Mouse (Mus musculus) small intestine, adult 2 months (tissue): Measurements from ENCODE around the gene Hinfp. TPM values are rescaled to one million over a fixed set of nuclear protein-coding genes. Genes with fewer than 3 reads are reported as not detected.

Experiments used
- H3K27ac ChIP-seq: fragments of 200-500 bp; 2 replicates; pipeline ENCODE4 v1.5.1; 2012; ENCODE audit warnings: low read depth, low read length, control low read depth, inconsistent platforms; ENCODE audit not compliant: insufficient read depth
- H3K27me3 ChIP-seq: fragments of 200-500 bp; 2 replicates; pipeline ENCODE4 v1.6.1; 2012; ENCODE audit warnings: mild to moderate bottlenecking, moderate library complexity, low read length, inconsistent platforms; ENCODE audit not compliant: control insufficient read depth, insufficient read depth
- H3K36me3 ChIP-seq: fragments of 200-500 bp; 2 replicates; pipeline ENCODE4 v1.6.1; 2012; ENCODE audit warnings: mild to moderate bottlenecking, low read length, control low read depth, inconsistent platforms; ENCODE audit not compliant: control insufficient read depth, insufficient read depth
- H3K4me1 ChIP-seq: fragments of 200-500 bp; 2 replicates; pipeline ENCODE4 v1.6.1; 2012; ENCODE audit warnings: low read length, inconsistent platforms, mixed read lengths; ENCODE audit not compliant: control insufficient read depth, insufficient read depth, insufficient read length
- H3K4me3 ChIP-seq: fragments of 200-500 bp; 2 replicates; pipeline ENCODE4 v1.5.1; 2012; ENCODE audit warnings: low read depth, mild to moderate bottlenecking, control low read depth, inconsistent platforms, low read length, moderate library complexity
- CTCF ChIP-seq: fragments of 200-500 bp; IDR thresholded peaks from 2 replicates; pipeline ENCODE4 v1.5.1; 2012; ENCODE audit warnings: low read depth, mild to moderate bottlenecking, control low read depth, inconsistent platforms, low read length, moderate library complexity, mixed read lengths; ENCODE audit not compliant: insufficient replicate concordance, insufficient read length; ENCODE audit errors: extremely low read depth
- POLR2A ChIP-seq: fragments of 200-500 bp; IDR thresholded peaks from 2 replicates; pipeline ENCODE4 v1.6.1; 2012; ENCODE audit warnings: low read depth, mild to moderate bottlenecking, control low read depth, inconsistent platforms, low read length, moderate library complexity
- WGBS: fragments of 180-500 bp; shearing (Covaris S2); methylation state at CpG from one replicate; pipeline ENCODE4 v1.1.7; 2018; 5-methylcytosine and 5-hydroxymethylcytosine counted together
- polyA plus RNA-seq: library from polyadenylated mRNA; depleted of rRNA; stranded (reverse); fragments of >200 nt; gene quantifications from 2 replicates; pipeline ENCODE4 v1.2.3, GENCODE M21; 2012

Hinfp gene
- polyA plus RNA-seq, 1 experiment = 20.8 TPM

GRCm38 (mm10) chr9:44318076-44318825 lies 12.8 kb upstream of the Hinfp start:
- Histone ChIP-seq H3K27ac (peak overlapping the region; percentile 90), H3K4me1 (peaks cover 3% of the 10 kb centered on the region; the same call in 1 of the 2 replicates), H3K4me3 (peak overlapping the region; percentile 97), H3K27me3 (no peaks in the 10 kb centered on the region), H3K36me3 (peaks cover 43% of the 10 kb centered on the region)
- no peak for TF ChIP-seq CTCF
- peak; percentile 39 for TF ChIP-seq POLR2A
- 22% methylated on average over 5 of the region's 5 CpGs for WGBS

GRCm38 (mm10) chr9:44317452-44317851 lies 12.0 kb upstream of the Hinfp start:
- peaks cover 3% of the 10 kb centered on the region; the same call in 1 of the 2 replicates for H3K4me1 ChIP-seq
- peak overlapping the region; percentile 80 for H3K27ac ChIP-seq
- no peak for TF ChIP-seq CTCF
- TF ChIP-seq POLR2A = no peak
- WGBS = 85% methylated on average over 4 of the region's 4 CpGs
- H3K4me3 ChIP-seq = peak overlapping the region; percentile 53
- no peaks in the 10 kb centered on the region for H3K27me3 ChIP-seq
- peaks cover 51% of the 10 kb centered on the region for H3K36me3 ChIP-seq

- Histone ChIP-seq H3K27me3 (no peaks in the 10 kb centered on the region), H3K27ac (no peak overlapping the region), H3K36me3 (peaks cover 70% of the 10 kb centered on the region), H3K4me3 (no peak overlapping the region), H3K4me1 (peaks cover 3% of the 10 kb centered on the region; the same call in 1 of the 2 replicates)
- WGBS = 94% methylated on average over 18 of the region's 18 CpGs
- TF ChIP-seq POLR2A (no peak), CTCF (no peak)
Observed at GRCm38 (mm10) chr9:44314910-44315309, 9.4 kb upstream of the Hinfp start.

GRCm38 (mm10) chr9:44314257-44314547 lies 8.7 kb upstream of the Hinfp start:
- WGBS = 76% methylated on average over 4 of the region's 4 CpGs
- Histone ChIP-seq H3K36me3 (peaks cover 76% of the 10 kb centered on the region), H3K4me3 (no peak overlapping the region)

GRCm38 (mm10) chr9:44313476-44314256 lies 8.2 kb upstream of the Hinfp start:
- Histone ChIP-seq H3K36me3 (peaks cover 76% of the 10 kb centered on the region), H3K27me3 (no peaks in the 10 kb centered on the region), H3K4me3 (no peak overlapping the region), H3K27ac (no peak overlapping the region), H3K4me1 (peaks cover 3% of the 10 kb centered on the region; the same call in 1 of the 2 replicates)
- no peak for TF ChIP-seq POLR2A
- TF ChIP-seq CTCF = no peak
- WGBS = 90% methylated on average over 19 of the region's 19 CpGs

More at GRCm38 (mm10) chr9:44314257-44314547, 8.7 kb upstream of the Hinfp start:
- H3K4me1 ChIP-seq = peaks cover 3% of the 10 kb centered on the region; the same call in 1 of the 2 replicates
- H3K27me3 ChIP-seq = no peaks in the 10 kb centered on the region
- TF ChIP-seq CTCF (no peak), POLR2A (no peak)
- H3K27ac ChIP-seq = no peak overlapping the region

GRCm38 (mm10) chr9:44311136-44312134 lies 6.0 kb upstream of the Hinfp start:
- Histone ChIP-seq H3K27ac (no peak overlapping the region), H3K27me3 (no peaks in the 10 kb centered on the region), H3K4me1 (no peaks in the 10 kb centered on the region), H3K36me3 (peaks cover 65% of the 10 kb centered on the region), H3K4me3 (0 out of 2 replicates have a peak overlapping the region, but pooled peaks have one; percentile 0)
- WGBS = 65% methylated on average over 27 of the region's 27 CpGs
- TF ChIP-seq CTCF (no peak), POLR2A (no peak)

- TF ChIP-seq CTCF = no peak
- no peak for TF ChIP-seq POLR2A
- WGBS = 70% methylated on average over 10 of the region's 10 CpGs
- Histone ChIP-seq H3K27ac (no peak overlapping the region), H3K4me1 (no peaks in the 10 kb centered on the region), H3K27me3 (no peaks in the 10 kb centered on the region), H3K4me3 (0 out of 2 replicates have a peak overlapping the region, but pooled peaks have one; percentile 0), H3K36me3 (peaks cover 58% of the 10 kb centered on the region)
Observed at GRCm38 (mm10) chr9:44310750-44311135, 5.3 kb upstream of the Hinfp start.
